Mouse (Mus musculus) kidney, adult 9 months (tissue): ENCODE measurements around the gene Slc45a3.

Experiments used
- DNase-seq: peaks from one replicate; pipeline ENCODE4 v3.0.0; 2022

Gene Slc45a3

DNA sequence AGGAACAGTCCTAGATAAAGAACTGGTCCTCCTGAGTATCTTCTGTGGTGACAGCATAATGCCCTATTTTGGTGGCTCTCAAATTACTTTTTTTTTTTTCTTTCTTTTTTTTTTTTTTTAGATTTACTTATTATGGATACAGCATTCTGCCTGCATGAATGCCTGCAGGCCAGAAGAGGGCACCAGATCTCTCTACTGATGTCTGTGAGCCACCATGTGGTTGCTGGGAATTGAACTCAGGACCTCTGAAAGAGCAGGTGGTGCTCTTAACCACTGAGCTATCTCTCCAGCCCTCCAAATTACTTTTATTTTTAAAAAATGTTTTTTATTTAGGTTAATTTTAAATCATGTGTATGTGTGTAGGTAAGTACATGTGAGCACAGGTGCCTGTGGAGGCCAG is 37.7 kb downstream of the Slc45a3 start:
- DNase-seq, result no peak

DNA sequence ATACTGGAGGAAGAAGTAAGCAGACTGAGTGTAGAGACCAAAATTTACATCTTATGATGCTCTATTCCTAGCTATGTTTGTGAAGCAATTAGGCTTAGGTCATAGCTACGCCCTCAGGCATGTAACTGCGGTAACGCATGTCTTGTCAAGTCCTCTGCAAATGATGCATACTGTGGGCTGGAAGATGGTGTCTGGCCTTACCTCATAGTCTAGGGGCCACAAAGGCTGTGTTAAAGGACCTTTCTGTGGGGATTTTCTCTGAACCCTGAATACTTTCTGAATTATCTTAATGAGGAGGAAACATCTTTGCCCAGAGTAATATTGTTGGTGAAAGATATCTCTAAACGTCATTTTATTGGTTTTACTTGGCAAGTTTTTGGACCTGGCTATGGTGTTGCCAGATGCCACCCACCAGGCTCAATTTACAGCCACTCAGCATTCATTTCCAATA is 39.1 kb downstream of the Slc45a3 start:
- no peak for DNase-seq

DNA sequence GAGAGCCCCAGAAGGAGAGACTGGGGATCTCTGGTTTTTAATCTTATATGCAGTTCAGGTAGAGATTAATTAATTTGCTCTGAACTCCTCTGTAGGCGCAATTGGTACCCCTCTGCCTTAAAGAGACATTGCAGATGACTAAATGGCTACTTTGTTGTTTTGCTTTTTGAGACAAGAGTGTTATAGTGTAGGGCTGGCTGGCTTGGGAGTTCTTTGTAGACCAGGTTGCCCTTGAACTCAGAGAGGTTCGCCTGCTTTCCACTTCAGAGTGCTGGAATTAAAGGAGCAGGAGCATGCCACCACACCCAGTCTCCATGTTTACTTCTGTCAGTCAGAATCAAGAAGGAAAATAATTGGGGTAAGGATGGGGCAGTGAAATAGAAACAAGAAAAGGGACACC is 40.3 kb downstream of the Slc45a3 start:
- no peak for DNase-seq

DNA sequence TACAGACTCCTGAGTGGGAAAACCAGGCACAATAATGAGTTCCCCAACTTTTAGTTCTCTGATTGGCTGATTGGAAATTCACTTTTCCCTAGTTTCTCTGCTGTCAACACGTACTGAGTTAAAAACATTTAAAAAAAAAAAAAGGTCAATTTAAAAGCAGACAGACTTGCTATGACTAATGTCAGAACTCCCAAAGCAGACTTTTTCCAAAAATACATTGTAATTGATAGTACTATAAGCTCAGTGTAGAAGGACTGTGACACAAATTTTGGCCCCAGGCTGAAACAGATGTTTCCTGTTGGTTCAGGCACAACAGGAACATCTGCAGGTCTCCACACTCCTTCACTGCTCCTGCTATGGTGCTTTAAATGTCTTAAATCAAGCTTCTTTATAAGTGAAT is 41.0 kb downstream of the Slc45a3 start:
- peak; percentile 31 for DNase-seq

DNA sequence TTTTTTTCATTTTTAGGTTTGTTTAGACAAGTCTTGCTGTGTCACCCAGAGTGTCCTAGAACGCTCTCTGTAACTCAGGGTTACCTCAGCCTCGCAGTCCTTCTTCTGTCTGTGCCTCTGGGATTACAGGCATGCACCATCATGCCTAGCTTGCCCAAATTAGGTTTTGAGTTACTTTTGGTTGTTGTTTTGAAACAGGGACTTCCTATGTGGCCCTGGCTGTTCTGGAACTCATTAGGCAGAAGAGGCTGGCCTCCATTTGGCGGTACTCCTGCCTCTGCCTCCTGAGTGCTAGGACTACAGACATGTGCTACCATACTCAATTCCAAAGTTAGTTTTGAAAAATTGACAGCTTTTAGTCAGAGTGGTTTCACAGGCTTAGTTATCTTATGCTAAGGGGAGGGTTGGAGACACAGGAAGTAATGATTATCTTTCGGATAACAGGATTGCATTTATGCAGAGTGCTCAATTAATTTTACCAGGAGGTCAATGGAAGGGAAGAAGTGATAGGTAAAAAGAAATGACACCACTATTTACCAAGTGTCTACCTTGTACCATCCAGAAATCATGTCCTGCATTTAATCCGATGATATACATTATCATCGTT is 41.9 kb downstream of the Slc45a3 start:
- DNase-seq, result no peak

DNA sequence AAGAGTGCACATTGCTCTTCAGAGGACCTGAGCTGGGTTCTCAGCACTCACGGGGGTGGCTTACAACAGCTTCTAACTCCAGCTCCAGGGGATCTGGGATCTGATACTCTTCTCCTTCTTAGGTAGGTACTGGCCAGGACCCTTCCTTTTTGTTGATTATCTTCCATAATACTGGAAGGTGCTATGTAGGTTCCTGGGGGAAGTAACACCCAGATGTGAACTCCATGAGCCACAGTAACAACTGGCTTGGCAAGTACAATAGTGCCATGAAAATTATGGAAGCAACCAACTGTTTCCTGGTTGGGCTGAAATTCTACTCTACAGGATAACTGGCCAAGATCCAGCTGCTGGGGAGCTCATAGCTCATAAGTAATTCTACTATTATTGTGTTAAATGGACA is 42.7 kb downstream of the Slc45a3 start:
- DNase-seq, result no peak

DNA sequence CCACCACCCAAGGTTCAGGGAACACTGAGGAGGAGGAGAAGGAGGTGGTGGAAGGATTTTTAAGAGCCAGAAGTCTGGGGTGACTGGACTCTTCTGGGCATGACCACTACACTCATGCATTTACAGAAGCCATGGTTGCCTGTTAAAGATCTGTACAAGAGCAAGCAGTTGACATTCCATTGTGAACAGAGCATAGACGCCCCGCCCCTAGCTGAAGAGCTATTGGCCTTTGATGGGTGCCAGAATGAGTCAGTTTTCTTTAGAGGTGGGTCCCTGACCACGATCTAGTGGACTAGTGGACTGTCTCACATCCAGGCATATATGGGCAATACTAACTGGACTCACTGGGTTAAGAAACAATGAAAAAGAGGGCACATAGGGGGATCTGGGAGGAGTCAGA is 43.3 kb downstream of the Slc45a3 start:
- no peak for DNase-seq

DNA sequence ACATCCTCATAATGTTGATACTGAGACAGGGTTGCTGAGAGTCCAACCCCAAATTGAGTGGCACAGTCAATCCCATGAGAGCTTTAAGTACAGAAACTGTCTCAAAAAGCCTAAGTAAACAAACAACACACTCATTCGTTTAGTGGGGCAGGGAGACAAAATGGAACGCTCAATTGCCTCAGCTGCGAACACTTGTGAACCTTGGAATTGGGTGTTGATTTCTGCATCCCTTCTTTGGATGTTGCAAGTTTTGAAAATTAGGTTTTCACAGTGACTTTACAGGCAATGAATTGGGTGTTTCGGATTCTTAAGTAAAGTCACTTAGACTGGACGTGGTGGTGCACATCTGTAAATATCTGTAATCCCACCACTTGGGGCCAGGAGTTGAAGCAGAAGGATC is 44.0 kb downstream of the Slc45a3 start:
- peak; percentile 27 for DNase-seq

DNA sequence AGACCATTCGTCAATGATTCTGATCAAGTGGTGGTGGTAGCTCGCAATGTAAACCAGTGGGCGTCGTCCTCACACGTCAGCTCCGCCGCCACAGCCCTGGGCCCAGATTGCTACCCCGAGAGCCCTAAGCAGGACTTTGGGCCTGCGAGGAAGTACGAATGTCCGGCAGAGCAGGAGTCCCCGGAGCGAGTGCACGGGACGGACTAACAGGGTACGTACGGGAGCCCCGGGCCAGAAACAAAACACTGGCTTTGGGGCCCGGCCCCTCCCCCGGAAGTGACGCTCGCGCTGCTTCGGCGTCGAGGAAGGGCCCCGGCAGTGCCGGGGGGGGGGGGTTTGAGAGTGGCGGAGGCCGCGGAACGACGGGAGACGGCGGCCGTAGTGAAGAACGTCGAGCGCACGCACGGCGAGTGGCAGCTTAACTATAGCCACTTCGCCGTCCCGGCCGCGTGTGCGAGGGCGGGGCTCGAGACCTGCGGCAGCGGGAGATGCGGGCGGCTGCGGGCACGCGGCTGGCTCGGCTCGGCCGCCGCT is 44.6 kb downstream of the Slc45a3 start, which contains the start of gene Elk4:
Gene Elk4, plus strand, starts transcription at position 326 of the 534 bp plus-strand sequence.
- peak; percentile 93 for DNase-seq

DNA sequence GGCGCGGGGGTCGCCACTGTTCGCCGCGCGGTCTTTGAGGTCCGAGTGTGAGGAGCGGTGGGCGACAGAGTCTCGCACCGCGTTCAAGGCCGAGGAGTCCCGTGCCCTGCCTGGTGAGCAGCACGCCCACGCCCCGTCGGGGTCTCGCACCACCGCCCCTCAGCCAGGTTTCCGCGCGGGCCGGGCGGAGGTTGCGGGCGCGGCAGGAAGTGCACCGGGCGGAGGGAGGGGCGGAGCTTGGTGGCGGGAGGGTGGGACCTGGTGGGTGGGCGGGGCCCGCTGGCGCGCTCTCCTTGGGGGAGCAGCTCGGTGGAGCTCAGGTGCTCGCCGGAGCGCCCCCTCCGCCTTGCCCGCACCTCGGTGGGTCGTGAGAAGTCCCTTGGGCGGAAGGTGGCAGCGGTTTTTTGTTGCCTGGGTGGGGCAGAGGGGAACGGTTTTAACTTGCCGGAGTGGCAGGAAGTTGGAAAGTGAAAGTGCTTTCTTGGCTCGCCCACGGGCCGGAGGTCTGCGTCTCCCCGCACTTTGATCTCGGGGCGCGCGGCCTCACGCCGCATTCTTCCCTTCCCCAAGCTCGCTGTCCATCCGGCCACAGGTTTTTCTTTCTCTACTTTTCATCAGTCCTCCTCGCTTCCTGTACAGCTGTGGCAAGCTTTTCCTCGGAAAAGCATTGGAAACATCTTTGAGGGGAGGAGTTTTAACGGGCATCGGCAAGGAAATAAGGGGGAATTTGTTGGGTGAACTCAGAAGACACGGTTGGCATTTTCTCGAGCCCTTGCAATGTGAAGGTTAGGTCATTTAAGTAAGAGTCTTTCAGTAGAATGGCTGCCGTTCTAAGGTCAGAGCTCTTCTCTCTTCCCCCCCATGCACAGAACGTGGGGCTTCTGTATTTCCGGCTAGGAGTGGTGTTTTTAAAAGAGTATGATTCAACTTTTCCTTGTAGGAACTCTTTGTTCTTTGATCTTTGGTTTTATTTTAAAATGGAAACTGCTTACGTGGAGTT is 45.4 kb downstream of the Slc45a3 start:
- peak; percentile 89 for DNase-seq

DNA sequence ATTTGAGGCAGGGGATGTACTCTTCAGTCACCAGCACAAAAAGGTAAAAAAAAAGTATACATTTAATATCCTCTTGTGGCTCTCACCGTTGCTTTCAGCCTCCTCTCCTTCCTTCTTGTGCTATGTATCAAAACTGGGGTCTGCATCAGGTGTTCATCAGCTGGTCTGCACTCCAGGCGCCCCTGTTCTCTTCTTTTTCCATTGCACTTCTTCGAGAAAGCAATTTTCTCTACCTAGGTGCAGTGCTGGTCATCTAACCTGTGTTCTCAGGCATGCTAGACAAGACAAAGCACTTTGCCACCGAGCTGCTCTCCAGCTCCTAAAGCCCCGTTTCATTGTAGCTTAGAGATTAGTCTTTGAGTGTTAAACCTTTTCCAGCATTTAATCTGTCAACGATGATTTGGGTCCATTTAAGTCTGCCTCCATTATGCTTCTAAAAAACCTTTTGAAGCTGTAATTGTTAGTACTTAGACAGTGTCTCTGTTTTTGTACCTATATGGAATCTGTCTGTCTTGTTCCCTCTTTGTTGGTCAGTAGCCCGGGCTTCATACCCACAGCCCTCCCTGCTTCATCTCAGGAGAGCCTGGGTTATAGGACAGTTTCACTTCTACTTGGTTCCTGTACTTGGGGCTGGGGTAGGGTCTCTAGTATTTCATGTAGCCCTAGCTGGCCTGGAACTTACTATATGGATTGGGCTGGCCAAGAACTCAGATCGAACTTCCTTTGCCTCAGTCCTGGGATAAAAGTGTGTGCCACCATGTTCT is 46.3 kb downstream of the Slc45a3 start:
- DNase-seq, result no peak

DNA sequence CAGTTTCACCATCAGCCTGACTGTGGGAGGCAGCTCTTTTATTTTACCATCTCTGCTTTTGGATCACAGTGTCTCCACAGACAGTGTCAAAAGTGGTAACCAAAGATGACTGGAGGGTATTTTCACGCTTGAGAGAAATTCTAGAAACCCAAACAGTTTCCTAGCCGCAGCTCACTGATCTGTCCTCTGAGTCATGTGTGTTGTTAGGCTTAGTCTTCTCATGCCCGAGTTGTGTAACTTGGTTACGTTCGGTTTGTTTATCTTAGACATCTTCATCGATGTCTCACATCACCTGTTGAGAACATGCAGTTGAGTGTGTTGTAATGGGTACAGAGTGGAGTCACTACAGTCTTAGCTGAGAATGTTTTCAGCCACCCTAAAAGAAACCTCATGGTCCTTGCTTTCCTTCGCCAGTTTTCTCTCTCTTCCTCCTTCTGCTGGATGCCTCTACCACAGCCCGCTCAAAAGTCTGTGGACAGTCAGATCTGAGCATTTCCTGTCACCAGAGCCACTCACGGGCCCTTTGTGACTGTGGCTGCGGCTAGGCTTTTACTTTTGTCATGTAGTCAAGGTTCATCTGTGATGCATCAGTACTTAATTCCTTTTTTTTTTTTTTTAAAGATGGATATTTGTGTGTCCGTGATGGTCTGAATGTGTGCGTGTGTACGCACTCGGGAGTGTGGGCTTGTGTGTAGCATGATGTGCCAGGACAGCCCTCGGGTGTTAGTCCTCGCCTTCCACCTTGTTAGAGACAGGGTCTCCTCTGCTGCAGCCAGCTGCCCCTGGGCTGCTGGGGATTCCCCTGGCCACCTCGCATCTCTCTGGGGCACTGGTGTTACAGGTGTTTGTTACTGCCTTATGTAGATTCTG is 48.1 kb downstream of the Slc45a3 start:
- no peak for DNase-seq

DNA sequence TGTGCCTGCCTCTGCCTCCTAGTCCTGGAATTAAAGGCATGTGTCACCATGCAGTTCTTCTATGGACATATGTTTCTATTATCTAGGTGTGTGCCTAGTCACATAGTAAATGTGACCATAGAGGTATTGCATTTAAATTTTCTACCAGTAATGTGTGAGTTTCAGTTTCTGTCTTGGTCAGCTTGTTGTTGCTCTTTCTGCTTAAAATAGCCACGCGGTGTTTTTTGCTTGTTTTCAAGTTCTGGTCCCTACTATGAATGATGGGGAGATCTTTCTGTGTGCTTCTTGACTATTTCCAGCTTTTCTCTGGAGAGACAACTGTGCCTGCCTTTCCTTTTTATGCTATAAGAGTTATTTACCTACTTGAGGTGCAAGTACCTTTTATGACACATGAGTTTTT is 49.0 kb downstream of the Slc45a3 start:
- no peak for DNase-seq

DNA sequence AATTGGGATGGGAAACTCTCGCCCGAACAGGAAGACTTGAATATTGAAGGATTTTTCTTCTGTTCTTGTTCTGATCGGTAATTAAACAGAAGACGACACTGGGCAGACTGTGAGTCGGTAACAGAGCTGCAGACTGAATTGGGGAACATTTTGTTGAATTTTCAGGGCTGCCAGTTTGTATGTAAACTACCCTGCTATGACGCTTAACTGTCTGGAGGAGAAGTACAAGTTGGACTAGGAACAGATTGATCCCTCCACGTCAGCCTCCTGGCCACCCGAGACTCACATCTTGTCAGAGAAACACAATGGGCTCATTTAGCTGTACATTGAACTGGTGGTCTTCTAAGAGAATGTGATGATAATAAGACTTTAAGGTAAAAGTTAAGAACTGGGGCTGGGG is 50.1 kb downstream of the Slc45a3 start:
- no peak for DNase-seq

DNA sequence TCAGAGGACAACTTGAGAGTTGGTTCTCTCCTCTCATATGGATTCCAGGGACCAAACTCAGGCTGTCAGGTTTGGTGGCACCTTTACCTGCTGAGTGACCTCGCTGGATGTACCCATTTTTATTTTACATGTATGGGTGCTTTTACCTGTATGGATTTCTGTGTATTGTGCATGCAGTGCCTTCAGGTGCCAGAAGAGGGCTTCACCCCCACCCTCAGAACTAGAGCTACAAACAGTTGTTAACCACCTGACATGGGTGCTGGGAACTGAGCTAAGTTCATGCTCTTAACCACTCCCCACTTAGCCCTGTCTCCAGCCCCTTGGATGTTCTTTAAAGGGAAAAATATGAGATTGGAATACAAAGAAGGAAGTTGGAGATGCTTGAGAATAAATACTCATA is 52.0 kb downstream of the Slc45a3 start:
- DNase-seq, result no peak

DNA sequence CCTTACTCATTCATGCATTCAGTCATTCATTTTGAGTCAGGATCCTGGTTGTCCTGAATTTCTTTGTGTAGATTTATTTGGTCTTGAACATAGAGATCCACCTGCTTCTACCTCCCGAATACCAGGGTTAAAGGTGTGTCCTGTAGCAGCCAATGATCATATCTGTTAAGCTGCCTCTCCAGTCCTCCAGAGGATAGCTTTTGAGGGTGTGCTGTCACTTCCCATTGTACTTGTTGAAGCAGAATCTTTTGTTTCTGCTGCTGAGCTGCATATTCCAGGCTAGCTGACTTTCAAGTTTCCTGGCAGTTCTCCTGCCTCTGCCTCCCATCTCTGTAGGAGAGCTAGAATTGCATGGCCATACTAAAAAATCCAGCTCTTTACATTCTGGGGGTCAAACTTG is 53.9 kb downstream of the Slc45a3 start:
- DNase-seq, result no peak

DNA sequence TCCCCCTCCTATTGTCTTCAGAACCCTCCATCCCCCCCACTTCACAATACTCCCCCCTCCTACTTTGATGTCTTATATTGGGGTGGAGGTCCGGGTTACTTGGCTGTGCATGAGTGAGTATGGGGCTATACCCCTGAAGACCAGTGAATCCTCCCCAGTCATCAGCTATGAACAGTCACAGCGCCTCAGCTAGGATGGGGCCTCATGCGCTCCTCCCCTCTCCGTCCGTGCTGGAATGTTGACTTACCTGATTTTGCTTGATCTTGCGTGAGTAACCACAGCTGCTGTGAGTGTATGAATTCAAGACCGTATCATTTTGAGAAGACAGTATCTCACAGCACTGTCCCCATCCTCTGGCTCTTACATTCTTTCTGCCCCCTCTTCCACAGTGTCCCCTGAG is 57.1 kb downstream of the Slc45a3 start:
- no peak for DNase-seq

DNA sequence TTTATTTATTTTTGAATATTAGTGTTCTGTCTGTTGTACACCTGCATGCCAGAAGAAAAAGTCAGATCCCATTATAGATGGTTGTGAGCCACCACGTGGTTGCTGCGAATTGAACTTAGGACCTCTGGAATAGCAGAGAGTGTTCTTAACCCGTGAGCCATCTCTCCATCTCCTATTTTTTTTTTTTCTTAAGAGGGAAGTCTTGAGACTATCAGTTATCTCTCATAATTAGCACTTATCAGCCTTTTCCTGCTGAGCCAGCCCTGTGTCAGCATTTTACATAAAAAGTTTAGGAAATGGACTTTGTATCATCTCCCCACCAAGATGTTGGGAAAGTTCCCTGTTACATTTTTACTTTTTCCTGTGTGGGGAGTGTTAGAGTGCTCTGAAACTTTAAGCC is 59.3 kb downstream of the Slc45a3 start:
- DNase-seq, result no peak

DNA sequence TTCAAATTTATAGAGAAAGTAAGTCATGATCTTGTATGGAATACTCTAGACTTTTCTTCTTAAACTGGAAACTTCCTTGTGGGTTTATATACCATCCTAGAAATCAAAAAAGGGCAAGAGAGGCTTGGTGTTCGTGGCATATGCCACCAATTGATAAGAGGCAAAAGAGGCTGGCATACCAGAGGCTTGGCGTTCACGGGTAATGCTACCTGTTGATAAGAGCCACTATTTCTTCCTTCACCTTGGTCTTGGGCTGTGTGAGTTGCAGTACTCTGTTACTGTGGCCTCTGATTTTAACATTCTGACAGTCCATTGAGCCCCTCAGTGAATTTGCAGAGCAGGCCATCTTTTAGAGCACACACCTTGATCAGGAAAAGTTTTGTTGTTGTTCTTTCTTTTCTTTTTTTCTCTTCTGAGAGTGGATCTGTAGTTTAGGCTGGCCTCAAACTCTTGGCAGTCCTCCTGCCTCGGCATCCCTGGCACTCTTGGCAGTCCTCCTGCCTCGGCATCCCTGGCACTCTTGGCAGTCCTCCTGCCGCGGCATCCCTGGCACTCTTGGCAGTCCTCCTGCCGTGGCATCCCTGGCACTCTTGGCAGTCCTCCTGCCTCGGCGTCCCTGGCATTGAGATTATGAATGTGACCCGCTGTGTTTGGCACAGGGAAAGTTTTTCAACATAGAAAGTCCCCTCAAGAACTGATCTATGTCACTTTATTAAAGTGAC is 64.3 kb downstream of the Slc45a3 start:
- DNase-seq, result no peak

DNA sequence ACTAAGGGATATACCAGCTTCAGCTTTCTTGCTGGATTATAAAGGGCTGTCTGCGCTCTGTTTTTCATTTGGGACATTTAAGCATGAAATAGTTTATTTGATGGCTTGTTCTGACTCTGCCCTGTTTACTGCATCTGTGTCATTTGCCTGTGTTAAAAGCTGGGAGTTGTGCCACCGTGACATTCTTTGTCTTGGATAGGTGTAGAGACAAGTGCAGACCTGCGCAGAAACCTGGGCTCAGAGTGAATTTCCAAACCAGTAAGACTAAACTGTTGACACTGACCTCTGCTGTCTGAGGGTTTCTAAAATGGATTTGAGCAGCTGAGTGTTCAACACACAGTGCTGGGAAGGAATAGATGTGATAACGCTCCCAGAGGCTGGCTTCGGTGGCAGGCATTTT is 65.2 kb downstream of the Slc45a3 start:
- no peak for DNase-seq

DNA sequence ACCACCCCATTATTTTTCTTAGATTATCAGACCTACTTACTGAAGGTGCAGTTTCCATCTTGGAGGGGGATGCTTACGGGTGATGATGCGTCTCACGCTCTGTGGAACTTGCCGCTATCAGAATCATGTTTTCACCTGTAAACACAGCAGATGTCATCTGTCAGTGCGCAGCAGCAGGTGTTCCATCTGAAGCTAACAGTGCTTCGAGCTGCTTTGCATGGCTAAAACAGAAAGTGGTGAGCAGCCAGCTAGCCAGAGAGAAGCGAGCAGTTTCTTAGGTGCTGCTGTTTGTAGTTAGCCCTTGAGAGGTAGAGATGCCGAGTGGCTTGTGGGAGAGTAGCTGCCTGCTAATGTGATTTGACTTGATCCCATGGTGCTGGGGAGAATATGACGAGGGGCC is 65.6 kb downstream of the Slc45a3 start:
- no peak for DNase-seq
